Mouse (Mus musculus) stomach, postnatal 0 days (tissue): Measurements from ENCODE around the gene Mvb12b.

ENCODE experiments used
- CTCF ChIP-seq: IDR thresholded peaks from 2 replicates; pipeline ENCODE4 v1.5.1; 2016; ENCODE audit warnings: antibody characterized with exemption, low read depth, mild to moderate bottlenecking, moderate library complexity
- EP300 ChIP-seq: optimal IDR thresholded peaks from 2 replicates; pipeline ENCODE3; 2016; ENCODE audit warnings: antibody characterized with exemption

DNA sequence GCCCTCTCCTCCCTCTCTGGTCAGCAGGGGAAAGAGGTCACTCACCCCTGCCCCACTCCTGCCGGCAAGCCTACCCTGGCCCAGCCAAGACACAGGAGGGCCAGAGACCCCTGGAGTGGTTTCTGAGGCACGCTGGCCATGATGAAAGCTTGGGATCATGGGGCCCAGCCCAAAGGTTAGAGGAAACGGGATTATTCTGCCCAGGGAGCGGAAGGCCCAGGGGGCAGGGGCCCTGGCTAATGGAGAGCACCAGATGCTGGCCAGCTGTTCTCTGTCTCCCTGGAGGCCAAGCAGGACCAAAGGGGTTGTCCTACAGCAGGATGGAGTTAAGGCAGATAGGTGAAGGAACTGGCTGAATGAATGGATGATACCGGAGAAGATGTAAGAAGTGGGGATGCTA lies 184.5 kb downstream of the Mvb12b start:
- TF ChIP-seq CTCF = no peak
- no peak for TF ChIP-seq EP300
